Mouse (Mus musculus) midbrain, embryonic 11.5 days (tissue): Measurements from ENCODE around the gene Parg. TPM values are rescaled to one million over a fixed set of nuclear protein-coding genes. Genes with fewer than 3 reads are reported as not detected.

ENCODE experiments used
- polyA plus RNA-seq: library from polyadenylated mRNA; unstranded; fragments of >200 nt; fragmentation: Nextera tagmentation; extraction: Ambion mirVana; gene quantifications from 2 replicates; pipeline ENCODE4 v1.2.1, GENCODE M21; 2014

Parg gene
- polyA plus RNA-seq, 1 experiment from 2014 or later: 66.1 TPM

Other genes starting within 250 kb of the Parg start
- 0.08 and 0.11 TPM in 2 replicates for gene Galnt15, start 173.0 kb upstream of the Parg start, polyA plus RNA-seq
- gene Oxnad1, start 116.6 kb upstream of the Parg start, polyA plus RNA-seq: 21.6 and 25.8 TPM in 2 replicates
- 93.2 and 94.8 TPM in 2 replicates for gene Dph3, start 116.2 kb upstream of the Parg start, polyA plus RNA-seq
- gene Msmb, start 59.9 kb upstream of the Parg start, polyA plus RNA-seq: not detected in 2 replicates
- gene Ncoa4, start 42.1 kb upstream of the Parg start, polyA plus RNA-seq: 106 and 111 TPM in 2 replicates
- gene Timm23, start 51 bp upstream of the Parg start, polyA plus RNA-seq: 271 and 283 TPM in 2 replicates
- 14.8 and 17.2 TPM in 2 replicates for gene Ogdhl, start 120.1 kb downstream of the Parg start, polyA plus RNA-seq
- 0.19 TPM in 1 of 2 replicates, not detected in the other for gene 1700024G13Rik, start 186.4 kb downstream of the Parg start, polyA plus RNA-seq